Mouse (Mus musculus) intestine, embryonic 16.5 days (tissue): ENCODE data around the gene Apoh. TPM values are rescaled to one million over a fixed set of nuclear protein-coding genes. Genes with fewer than 3 reads are reported as not detected.

Experiments used
- ATAC-seq: fragments of 200-750 bp; cut with Nextera tagmentation; 2 replicates; pipeline ENCODE4 v1.8.0; 2017; ENCODE audit warnings: moderate TSS enrichment, moderate library complexity
- H3K27ac ChIP-seq: fragments of 300-500 bp; sonication (generic); 2 replicates; pipeline ENCODE4 v1.5.1; 2014; ENCODE audit warnings: mild to moderate bottlenecking, low read length
- H3K27me3 ChIP-seq: fragments of 300-500 bp; sonication (generic); replicated peaks from 2 replicates; pipeline ENCODE4 v1.6.1; 2014; ENCODE audit warnings: low read length, control low read depth, mixed read lengths; ENCODE audit not compliant: control insufficient read depth, insufficient read depth
- H3K36me3 ChIP-seq: fragments of 300-500 bp; sonication (generic); 2 replicates; pipeline ENCODE4 v1.6.1; 2014; ENCODE audit warnings: low read length, control low read depth; ENCODE audit not compliant: control insufficient read depth, insufficient read depth
- H3K4me1 ChIP-seq: fragments of 300-500 bp; sonication (generic); 2 replicates; pipeline ENCODE4 v1.6.1; 2014; ENCODE audit warnings: low read length, control low read depth, mixed read lengths; ENCODE audit not compliant: control insufficient read depth, insufficient read depth
- H3K4me2 ChIP-seq: fragments of 300-500 bp; sonication (generic); 2 replicates; pipeline ENCODE4 v1.6.1; 2014; ENCODE audit warnings: low read depth, low read length, control low read depth
- H3K4me3 ChIP-seq: fragments of 300-500 bp; sonication (generic); 2 replicates; pipeline ENCODE4 v1.5.1; 2014; ENCODE audit warnings: mild to moderate bottlenecking, low read length
- H3K9ac ChIP-seq: fragments of 300-500 bp; sonication (generic); 2 replicates; pipeline ENCODE4 v1.6.1; 2014; ENCODE audit warnings: low read depth, low read length
- H3K9me3 ChIP-seq: fragments of 300-500 bp; sonication (generic); 2 replicates; pipeline ENCODE4 v1.6.1; 2016; ENCODE audit warnings: low read length, control low read depth; ENCODE audit not compliant: control insufficient read depth
- WGBS: fragments of 180-500 bp; shearing (Covaris S2); extraction: QIAGEN DNeasy Blood & Tissue Kit; methylation state at CpG from one replicate; pipeline ENCODE4 v1.1.7; 2014; 5-methylcytosine and 5-hydroxymethylcytosine counted together
- polyA plus RNA-seq: library from polyadenylated mRNA; unstranded; fragments of >200 nt; fragmentation: Nextera tagmentation; extraction: Ambion mirVana; gene quantifications from 2 replicates; pipeline ENCODE4 v1.2.1, GENCODE M21; 2015

The Apoh gene
- 5.2 and 11.5 TPM in 2 replicates for polyA plus RNA-seq

DNA sequence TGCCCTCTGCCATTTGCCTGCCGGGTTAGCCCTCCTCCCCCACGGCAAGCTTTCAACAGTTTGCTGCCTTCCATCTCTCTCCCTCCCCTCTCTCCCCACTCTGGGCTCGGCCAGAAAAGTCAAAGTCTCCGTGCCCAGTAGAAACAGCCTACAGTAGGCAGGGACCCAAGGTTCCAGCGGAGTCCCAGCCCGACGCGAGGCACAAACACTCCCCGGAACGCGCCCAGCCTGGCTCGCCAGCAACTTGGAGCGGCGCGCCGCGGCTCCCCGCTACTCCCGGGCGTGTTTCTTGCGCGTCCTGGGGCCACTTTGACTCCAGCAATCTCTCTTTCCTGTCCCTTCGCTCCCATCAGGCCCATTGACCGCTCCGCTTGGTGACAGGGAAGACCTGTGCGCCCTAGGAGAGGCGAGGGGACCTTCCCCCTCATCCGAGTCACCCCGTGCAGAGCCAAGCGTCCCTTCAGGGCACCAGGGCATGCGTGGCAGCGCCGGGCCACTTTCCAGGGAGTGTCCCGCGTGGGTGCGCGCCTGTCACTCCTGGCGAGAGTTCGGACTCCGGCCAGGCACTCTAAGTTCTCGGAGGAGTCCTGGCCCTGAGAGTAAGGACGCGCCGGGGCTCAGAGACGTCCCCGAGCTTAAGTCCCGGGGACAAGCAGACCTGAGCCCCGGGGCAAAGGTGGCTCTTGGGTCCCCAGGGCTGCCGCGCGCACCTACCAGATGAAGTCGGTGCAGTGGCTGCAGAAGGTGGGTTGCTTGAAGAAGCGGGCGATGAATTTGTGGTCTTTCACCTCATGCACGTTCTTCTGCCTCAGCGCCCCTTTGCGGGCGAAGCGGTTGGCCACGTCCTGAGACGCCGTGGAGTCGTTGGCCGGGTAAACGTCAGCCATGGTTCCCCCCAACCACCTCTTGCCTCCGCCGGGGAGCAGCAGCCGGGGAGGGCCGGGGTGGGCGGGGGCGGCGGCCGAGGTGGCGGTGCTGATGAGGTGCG, at the start of gene Apoh:
Gene Apoh (plus strand): TSS at position 574 of the 988 bp plus-strand sequence.
- WGBS = under 1% methylated on average over 75 of the region's 75 CpGs
- Histone ChIP-seq H3K36me3 (no peaks in the 10 kb centered on the region), H3K4me1 (peaks cover 8% of the 10 kb centered on the region), H3K9ac (peak within 1 kb of the TSS; percentile 86), H3K9me3 (no peaks in the 10 kb centered on the region), H3K4me3 (peak within 1 kb of the TSS; percentile 79), H3K27me3 (no peaks in the 10 kb centered on the region), H3K4me2 (peak within 1 kb of the TSS; percentile 83), H3K27ac (peak within 1 kb of the TSS; percentile 90)
- peak; percentile 39 for ATAC-seq

DNA sequence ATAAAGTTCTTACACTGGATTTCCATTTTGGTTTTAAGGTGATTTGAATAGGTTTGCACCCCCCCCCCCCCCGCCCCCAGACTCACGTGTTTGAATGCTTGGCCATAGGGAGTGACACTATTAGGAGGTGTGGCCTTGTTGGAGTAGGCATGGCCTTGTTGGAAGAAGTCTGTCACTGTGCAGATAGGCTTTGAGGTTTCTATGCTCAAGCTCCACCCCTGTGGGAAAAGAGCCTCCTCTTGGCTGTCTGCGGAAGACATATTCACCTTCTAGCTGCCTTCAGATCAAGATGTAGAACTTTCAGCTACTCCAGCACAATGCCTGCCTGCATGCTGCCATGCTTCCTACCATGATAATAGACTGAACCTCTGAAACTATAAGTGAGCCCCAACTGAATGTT, 49.3 kb upstream of the Apoh start:
- Histone ChIP-seq H3K4me3 (no peak overlapping the region), H3K4me1 (peaks cover 5% of the 10 kb centered on the region), H3K4me2 (no peak overlapping the region), H3K9me3 (no peaks in the 10 kb centered on the region), H3K27me3 (no peaks in the 10 kb centered on the region), H3K36me3 (no peaks in the 10 kb centered on the region), H3K9ac (no peak overlapping the region), H3K27ac (no peak overlapping the region)
- ATAC-seq = peak; percentile 23; the same call in 1 of the 2 replicates
- 75% methylated on average over 3 of the region's 3 CpGs for WGBS

DNA sequence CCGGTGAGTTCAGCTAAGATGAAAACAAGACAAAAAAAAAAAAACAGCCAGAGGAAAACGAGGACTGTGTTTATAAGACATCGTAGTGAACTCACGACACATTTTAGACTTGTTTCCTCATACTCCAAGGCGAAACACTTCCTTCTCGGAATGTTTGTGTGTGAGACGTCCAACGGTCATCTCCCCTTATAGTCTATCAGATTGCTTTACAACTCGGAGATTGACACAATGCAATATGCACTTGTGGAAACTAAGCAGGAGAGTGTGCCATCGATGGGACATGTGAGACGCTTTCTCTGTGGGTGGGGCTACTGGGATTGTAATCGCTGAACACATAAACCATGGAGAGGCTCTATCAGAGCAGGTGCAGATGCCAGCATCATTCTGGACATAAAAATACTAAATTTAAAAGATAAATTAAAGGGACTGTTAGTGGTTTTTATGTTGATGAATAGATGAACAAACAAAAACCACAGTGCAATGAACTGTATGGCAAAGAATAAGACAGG, 48.8 kb upstream of the Apoh start:
- Histone ChIP-seq H3K4me1 (peaks cover 5% of the 10 kb centered on the region), H3K9ac (no peak overlapping the region), H3K9me3 (no peaks in the 10 kb centered on the region), H3K27ac (no peak overlapping the region), H3K4me3 (no peak overlapping the region), H3K36me3 (no peaks in the 10 kb centered on the region), H3K27me3 (no peaks in the 10 kb centered on the region), H3K4me2 (no peak overlapping the region)
- WGBS = 65% methylated on average over 12 of the region's 12 CpGs
- peak; percentile 75 for ATAC-seq

DNA sequence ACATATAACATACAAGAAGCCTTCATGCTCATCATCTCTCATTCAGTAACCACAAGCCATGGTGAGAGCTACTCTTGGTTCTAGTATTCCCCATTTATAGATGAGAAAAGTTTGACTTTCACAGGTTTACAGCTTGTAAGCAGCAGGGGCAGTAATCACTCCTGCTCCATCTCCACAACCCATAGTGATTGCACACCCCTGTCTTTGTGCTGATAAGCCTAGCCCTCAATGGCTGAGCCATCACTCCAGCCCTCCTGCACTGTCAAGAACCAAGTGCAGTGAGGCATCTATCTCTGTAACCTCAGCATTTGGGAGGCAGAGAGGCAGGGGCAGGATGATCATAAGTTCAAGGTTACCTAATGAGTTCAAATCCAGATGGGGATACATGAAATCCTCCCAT, 47.8 kb upstream of the Apoh start:
- no peaks in the 10 kb centered on the region for H3K27me3 ChIP-seq
- no peaks in the 10 kb centered on the region for H3K9me3 ChIP-seq
- H3K9ac ChIP-seq = no peak overlapping the region
- no peak overlapping the region for H3K4me3 ChIP-seq
- no peak overlapping the region for H3K4me2 ChIP-seq
- no peak for ATAC-seq
- no peak overlapping the region for H3K27ac ChIP-seq
- no peaks in the 10 kb centered on the region for H3K36me3 ChIP-seq
- H3K4me1 ChIP-seq = peaks cover 6% of the 10 kb centered on the region

DNA sequence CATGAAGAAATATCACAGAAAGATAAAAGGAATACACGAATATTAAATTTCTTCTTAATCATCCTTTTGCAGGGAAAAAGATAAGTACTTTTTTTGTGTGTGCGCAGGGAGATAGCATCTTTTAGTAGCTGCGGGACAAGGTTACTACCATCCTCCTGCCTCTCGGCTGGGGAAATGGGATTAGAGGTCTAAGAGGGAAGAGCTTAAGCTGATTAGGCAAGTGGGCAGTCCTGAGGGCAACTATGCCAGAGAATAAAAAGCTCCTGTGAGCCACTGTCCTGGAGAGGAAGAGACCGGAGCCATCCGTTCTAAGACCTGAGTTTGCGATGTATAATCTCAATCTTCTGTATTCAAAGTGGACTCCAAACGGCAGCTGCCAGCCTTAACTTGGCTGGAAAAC, 45.2 kb upstream of the Apoh start:
- no peak for ATAC-seq
- WGBS = 69% methylated on average over 8 of the region's 8 CpGs

DNA sequence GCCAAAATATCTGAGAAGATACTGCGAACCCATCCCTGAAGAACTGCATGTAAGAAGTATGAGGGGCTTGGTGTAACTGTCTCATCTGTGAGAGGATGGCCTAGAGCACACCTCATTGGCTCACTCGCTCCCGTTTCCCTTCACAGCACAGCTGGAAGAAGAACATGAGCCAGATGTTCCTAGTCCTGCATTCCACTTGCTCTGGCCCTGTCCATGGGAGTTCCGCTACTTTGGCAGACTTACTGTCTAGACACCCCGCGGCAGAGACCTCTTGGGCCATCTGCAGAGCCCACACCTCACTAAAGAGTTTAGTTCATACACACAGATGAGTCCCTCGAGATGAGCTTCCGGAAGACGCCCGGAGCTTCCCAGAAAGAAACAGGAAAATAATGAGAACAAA, 43.2 kb upstream of the Apoh start:
- Histone ChIP-seq H3K27ac (no peak overlapping the region), H3K4me1 (peaks cover 8% of the 10 kb centered on the region), H3K4me2 (no peak overlapping the region), H3K27me3 (no peaks in the 10 kb centered on the region), H3K9ac (no peak overlapping the region), H3K36me3 (no peaks in the 10 kb centered on the region), H3K9me3 (no peaks in the 10 kb centered on the region), H3K4me3 (no peak overlapping the region)
- no peak for ATAC-seq
- WGBS = 62% methylated on average over 10 of the region's 10 CpGs

More for the DNA sequence above, 45.2 kb upstream of the Apoh start:
- Histone ChIP-seq H3K27ac (no peak overlapping the region), H3K4me1 (peaks cover 10% of the 10 kb centered on the region), H3K27me3 (no peaks in the 10 kb centered on the region), H3K9ac (no peak overlapping the region), H3K9me3 (no peaks in the 10 kb centered on the region), H3K36me3 (no peaks in the 10 kb centered on the region), H3K4me3 (no peak overlapping the region), H3K4me2 (no peak overlapping the region)

DNA sequence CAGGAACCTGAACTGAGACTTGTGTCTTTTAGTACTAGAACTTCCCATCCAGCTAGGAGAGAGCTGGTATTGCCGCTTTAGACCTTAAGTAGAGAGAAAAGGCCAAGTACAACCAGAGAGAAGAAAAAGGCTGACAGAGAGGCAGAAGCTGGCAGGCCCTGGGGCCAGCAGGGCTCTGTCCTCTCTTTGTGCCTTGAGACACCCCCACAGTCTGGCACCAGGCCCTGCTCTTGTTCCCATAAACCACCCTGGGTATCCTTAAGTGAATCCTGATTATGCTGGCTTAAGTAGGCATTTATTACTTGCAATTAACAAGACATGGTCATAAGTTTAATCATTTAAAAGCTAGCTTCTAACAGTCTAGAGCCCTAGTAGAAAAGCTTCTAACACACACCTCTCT, 42.7 kb upstream of the Apoh start:
- Histone ChIP-seq H3K36me3 (no peaks in the 10 kb centered on the region), H3K4me2 (no peak overlapping the region), H3K9me3 (no peaks in the 10 kb centered on the region), H3K27ac (no peak overlapping the region), H3K27me3 (no peaks in the 10 kb centered on the region), H3K4me3 (no peak overlapping the region), H3K4me1 (peaks cover 11% of the 10 kb centered on the region), H3K9ac (no peak overlapping the region)
- WGBS = 96% methylated on average over 1 of the region's 1 CpGs
- ATAC-seq = no peak

DNA sequence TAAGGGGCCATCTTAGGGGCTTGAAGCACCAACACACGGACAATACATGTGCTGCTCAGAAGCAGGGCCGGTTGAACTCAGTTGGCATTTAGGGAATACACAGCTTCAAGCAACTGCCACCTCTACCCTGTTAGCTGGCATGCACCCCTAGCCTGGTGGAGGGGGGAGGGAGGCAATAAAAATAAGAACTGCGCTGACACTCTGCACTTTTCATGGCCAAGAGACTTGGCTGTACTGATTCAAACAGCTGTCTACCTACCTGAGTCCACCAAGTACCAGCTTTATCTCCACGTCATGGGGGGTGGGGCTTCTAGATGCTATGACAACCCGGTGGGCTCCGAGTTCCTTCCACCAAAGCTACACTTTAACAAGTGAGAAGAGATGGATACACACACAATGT, 42.1 kb upstream of the Apoh start:
- Histone ChIP-seq H3K4me2 (no peak overlapping the region), H3K9ac (no peak overlapping the region), H3K9me3 (no peaks in the 10 kb centered on the region), H3K27me3 (no peaks in the 10 kb centered on the region), H3K27ac (no peak overlapping the region), H3K4me3 (no peak overlapping the region), H3K36me3 (no peaks in the 10 kb centered on the region), H3K4me1 (peaks cover 16% of the 10 kb centered on the region)
- ATAC-seq = no peak
- 84% methylated on average over 6 of the region's 6 CpGs for WGBS

DNA sequence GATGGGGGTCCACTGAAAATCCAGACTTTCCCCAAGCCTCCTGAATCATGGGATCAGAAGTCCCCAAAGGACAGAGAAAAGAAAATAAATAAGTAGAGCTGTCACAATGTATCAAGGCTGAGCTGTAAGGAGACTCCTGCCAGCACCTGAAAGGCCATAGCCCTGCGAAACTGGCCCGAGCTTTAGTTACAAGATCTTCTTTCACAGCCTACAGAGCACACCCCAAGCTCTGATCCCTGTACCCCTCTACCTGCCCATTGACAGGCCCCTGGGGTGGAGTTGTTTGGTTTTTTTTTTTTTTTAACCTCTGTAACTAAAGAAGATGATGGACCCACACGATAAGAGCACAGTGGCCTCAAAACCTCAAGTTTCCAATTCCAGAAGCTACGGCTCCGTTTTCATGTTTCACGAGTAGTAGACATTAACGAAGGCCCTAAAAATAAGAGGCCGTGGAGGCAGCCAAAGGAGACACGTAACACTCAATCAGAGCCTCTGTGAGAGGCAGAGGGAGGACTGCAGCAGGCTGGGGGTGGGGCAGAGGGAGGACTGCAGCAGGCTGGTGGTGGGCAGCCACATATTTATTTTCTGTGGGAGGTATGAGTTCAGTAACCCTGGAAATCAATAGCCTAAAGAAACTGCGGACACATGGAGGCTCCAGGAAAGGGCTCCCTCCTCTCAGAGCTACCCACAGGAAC, 41.2 kb upstream of the Apoh start:
- Histone ChIP-seq H3K4me3 (no peak overlapping the region), H3K4me1 (peaks cover 20% of the 10 kb centered on the region), H3K9me3 (no peaks in the 10 kb centered on the region), H3K9ac (no peak overlapping the region), H3K4me2 (no peak overlapping the region), H3K36me3 (no peaks in the 10 kb centered on the region), H3K27ac (no peak overlapping the region), H3K27me3 (no peaks in the 10 kb centered on the region)
- no peak for ATAC-seq
- 74% methylated on average over 10 of the region's 10 CpGs for whole genome bisulfite sequencing
